Mouse (Mus musculus): ENCODE data around the gene Slc8a1.

DNA sequence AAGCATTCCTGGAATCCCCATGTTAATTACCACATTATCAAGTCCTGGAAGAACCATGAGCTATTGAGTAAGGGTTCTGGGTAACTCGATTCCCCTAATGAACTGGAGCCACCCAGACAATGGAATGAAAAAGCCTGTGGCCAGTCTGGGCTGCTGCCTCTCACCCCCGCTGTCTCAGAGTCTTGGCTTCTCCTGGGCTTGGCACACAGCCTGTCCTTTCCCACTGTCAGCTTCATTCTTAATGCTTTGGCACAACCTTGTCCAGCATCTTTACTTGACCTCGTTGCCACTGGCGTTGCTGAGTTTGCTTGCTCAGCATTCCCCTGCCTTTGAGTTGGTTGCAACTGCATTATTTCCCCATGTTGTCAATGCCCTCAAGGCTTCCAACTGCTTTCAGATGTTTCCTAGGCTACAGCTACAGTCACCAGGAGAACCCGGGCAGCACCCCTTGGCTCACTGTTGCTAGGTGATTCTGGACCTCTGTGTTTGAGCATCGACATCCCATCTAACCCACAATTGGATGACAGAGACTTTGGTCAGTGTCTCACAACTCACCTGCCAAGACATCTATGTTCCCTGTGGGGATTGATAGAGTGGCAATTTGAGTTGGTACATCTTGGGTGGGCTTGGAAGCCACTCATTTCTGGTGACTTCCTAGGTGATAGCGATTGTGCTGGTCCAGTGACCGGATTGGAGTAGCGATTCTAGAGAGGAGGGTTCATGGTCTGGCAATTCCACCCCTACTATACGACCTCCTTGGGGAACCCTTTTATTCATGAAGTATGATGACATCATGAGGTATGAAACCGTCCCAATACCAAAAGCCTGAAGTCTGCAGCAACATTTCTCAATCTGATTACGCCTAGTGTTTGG lies 195.6 kb downstream of the Slc8a1 start:
- TF ChIP-seq CTCF (IDR thresholded peaks at IDR 0.05) (no peak), EP300 (IDR thresholded peaks at IDR 0.05) (no peak)

Data from lung, postnatal 0 days (tissue).